Mouse (Mus musculus): Measurements from ENCODE around the gene Chrm2. TPM values are rescaled to one million over a fixed set of nuclear protein-coding genes. Genes with fewer than 3 reads are reported as not detected.

Chrm2 gene
- polyA plus RNA-seq, 1 experiment, result 0.07 TPM

DNA sequence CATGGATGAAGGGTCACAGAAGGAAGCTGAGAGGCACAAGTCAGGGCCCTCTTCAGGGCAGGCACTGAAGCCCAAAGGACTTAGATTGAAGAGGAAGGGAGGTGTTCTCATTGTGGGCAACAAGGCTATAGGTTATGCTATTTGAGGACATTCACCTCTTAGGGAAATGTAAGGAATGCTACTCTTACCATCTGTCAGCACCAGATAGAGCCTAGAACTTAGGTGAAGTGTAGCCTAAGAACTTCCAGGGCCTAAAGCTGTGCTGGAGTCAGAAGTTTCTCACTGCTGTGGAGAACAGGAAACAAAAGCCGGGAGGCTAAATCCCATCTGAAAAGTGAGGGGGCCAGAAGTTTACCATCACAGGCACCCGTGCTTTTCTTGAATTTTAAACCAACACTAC, 120.6 kb downstream of the Chrm2 start:
- 56% methylated on average over 2 of the region's 2 CpGs for WGBS
- TF ChIP-seq CTCF (IDR thresholded peaks at IDR 0.05; ENCODE audit: extremely low read depth, insufficient read depth, insufficient read length, insufficient replicate concordance), result no peak
- TF ChIP-seq POLR2A (IDR thresholded peaks at IDR 0.05; ENCODE audit: low read depth, low read length), result no peak
- no peaks in the 10 kb centered on the region for H3K4me1 ChIP-seq (ENCODE audit: control insufficient read depth, insufficient read depth, insufficient read length)

DNA sequence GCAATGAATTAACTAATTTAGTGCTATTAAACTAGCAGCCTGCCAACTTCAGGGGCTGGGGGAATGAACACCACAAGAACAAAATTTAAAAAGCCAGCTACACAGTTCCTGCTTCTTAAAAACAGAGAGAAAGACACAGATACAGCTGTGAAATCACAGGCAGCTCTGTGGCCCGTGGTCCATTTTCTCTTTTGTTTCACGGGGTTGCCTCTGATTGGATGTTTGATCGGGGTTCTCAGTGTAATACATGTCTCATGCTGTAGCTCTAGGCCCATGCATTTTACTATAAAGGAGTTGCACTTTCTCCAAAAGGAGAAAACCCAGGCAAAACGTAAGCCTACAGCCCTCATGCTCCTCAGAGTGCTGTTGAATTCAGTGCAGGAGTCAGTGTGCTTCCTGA, 128.6 kb downstream of the Chrm2 start:
- Histone ChIP-seq H3K4me3 (ENCODE audit: extremely low read depth, insufficient read depth, insufficient read length) (no peak overlapping the region), H3K27ac (ENCODE audit: insufficient read depth, low read length) (no peak overlapping the region), H3K4me1 (ENCODE audit: control insufficient read depth, insufficient read depth, insufficient read length) (no peaks in the 10 kb centered on the region), H3K27me3 (ENCODE audit: control insufficient read depth, insufficient read depth, low read length) (no peaks in the 10 kb centered on the region), H3K36me3 (ENCODE audit: control insufficient read depth, insufficient read depth, low read length) (no peaks in the 10 kb centered on the region)
- TF ChIP-seq POLR2A (IDR thresholded peaks at IDR 0.05; ENCODE audit: low read depth, low read length), result no peak
- no peak for TF ChIP-seq CTCF (IDR thresholded peaks at IDR 0.05; ENCODE audit: extremely low read depth, insufficient read depth, insufficient read length, insufficient replicate concordance)
- 75% methylated on average over 4 of the region's 4 CpGs for WGBS
- no peak for DNase-seq (ENCODE audit: low read depth in 1 of 2, low spot score in 2 of 2)

More for the DNA sequence above, 120.6 kb downstream of the Chrm2 start:
- Histone ChIP-seq H3K27ac (ENCODE audit: insufficient read depth, low read length) (no peak overlapping the region), H3K4me3 (ENCODE audit: extremely low read depth, insufficient read depth, insufficient read length) (no peak overlapping the region), H3K27me3 (ENCODE audit: control insufficient read depth, insufficient read depth, low read length) (no peaks in the 10 kb centered on the region), H3K36me3 (ENCODE audit: control insufficient read depth, insufficient read depth, low read length) (no peaks in the 10 kb centered on the region)
- no peak for DNase-seq (ENCODE audit: low read depth in 1 of 2, low spot score in 2 of 2)

- Histone ChIP-seq H3K27ac (ENCODE audit: insufficient read depth, low read length) (no peak overlapping the region), H3K27me3 (ENCODE audit: control insufficient read depth, insufficient read depth, low read length) (no peaks in the 10 kb centered on the region), H3K4me3 (ENCODE audit: extremely low read depth, insufficient read depth, insufficient read length) (no peak overlapping the region), H3K36me3 (ENCODE audit: control insufficient read depth, insufficient read depth, low read length) (no peaks in the 10 kb centered on the region), H3K4me1 (ENCODE audit: control insufficient read depth, insufficient read depth, insufficient read length) (no peaks in the 10 kb centered on the region)
- 61% methylated on average over 5 of the region's 5 CpGs for WGBS
- no peak for DNase-seq (ENCODE audit: low read depth in 1 of 2, low spot score in 2 of 2)
- no peak for TF ChIP-seq POLR2A (IDR thresholded peaks at IDR 0.05; ENCODE audit: low read depth, low read length)
- no peak for TF ChIP-seq CTCF (IDR thresholded peaks at IDR 0.05; ENCODE audit: extremely low read depth, insufficient read depth, insufficient read length, insufficient replicate concordance)
Observed at GRCm38 (mm10) chr6:36517242-36517641, 129.4 kb downstream of the Chrm2 start.

- H3K27ac ChIP-seq (ENCODE audit: insufficient read depth, low read length), result no peak overlapping the region
- H3K36me3 ChIP-seq (ENCODE audit: control insufficient read depth, insufficient read depth, low read length), result no peaks in the 10 kb centered on the region
- no peak for DNase-seq (ENCODE audit: low read depth in 1 of 2, low spot score in 2 of 2)
- no peak overlapping the region for H3K4me3 ChIP-seq (ENCODE audit: extremely low read depth, insufficient read depth, insufficient read length)
- TF ChIP-seq POLR2A (IDR thresholded peaks at IDR 0.05; ENCODE audit: low read depth, low read length) (no peak), CTCF (IDR thresholded peaks at IDR 0.05; ENCODE audit: extremely low read depth, insufficient read depth, insufficient read length, insufficient replicate concordance) (no peak)
- H3K4me1 ChIP-seq (ENCODE audit: control insufficient read depth, insufficient read depth, insufficient read length), result no peaks in the 10 kb centered on the region
- WGBS, result 93% methylated on average over 11 of the region's 11 CpGs
- H3K27me3 ChIP-seq (ENCODE audit: control insufficient read depth, insufficient read depth, low read length), result no peaks in the 10 kb centered on the region
Observed at GRCm38 (mm10) chr6:36523599-36523998, 135.7 kb downstream of the Chrm2 start.

GRCm38 (mm10) chr6:36528509-36528908, 140.6 kb downstream of the Chrm2 start:
- Histone ChIP-seq H3K27me3 (ENCODE audit: control insufficient read depth, insufficient read depth, low read length) (no peaks in the 10 kb centered on the region), H3K4me3 (ENCODE audit: extremely low read depth, insufficient read depth, insufficient read length) (no peak overlapping the region), H3K36me3 (ENCODE audit: control insufficient read depth, insufficient read depth, low read length) (no peaks in the 10 kb centered on the region), H3K27ac (ENCODE audit: insufficient read depth, low read length) (no peak overlapping the region), H3K4me1 (ENCODE audit: control insufficient read depth, insufficient read depth, insufficient read length) (no peaks in the 10 kb centered on the region)
- no peak for DNase-seq (ENCODE audit: low read depth in 1 of 2, low spot score in 2 of 2)
- 81% methylated on average over 4 of the region's 4 CpGs for WGBS
- no peak for TF ChIP-seq POLR2A (IDR thresholded peaks at IDR 0.05; ENCODE audit: low read depth, low read length)
- no peak for TF ChIP-seq CTCF (IDR thresholded peaks at IDR 0.05; ENCODE audit: extremely low read depth, insufficient read depth, insufficient read length, insufficient replicate concordance)

GRCm38 (mm10) chr6:36541247-36541646, 153.4 kb downstream of the Chrm2 start:
- Histone ChIP-seq H3K4me3 (ENCODE audit: extremely low read depth, insufficient read depth, insufficient read length) (no peak overlapping the region), H3K4me1 (ENCODE audit: control insufficient read depth, insufficient read depth, insufficient read length) (no peaks in the 10 kb centered on the region), H3K27ac (ENCODE audit: insufficient read depth, low read length) (no peak overlapping the region), H3K27me3 (ENCODE audit: control insufficient read depth, insufficient read depth, low read length) (no peaks in the 10 kb centered on the region), H3K36me3 (ENCODE audit: control insufficient read depth, insufficient read depth, low read length) (no peaks in the 10 kb centered on the region)
- WGBS, result 74% methylated on average over 6 of the region's 6 CpGs
- TF ChIP-seq POLR2A (IDR thresholded peaks at IDR 0.05; ENCODE audit: low read depth, low read length) (no peak), CTCF (IDR thresholded peaks at IDR 0.05; ENCODE audit: extremely low read depth, insufficient read depth, insufficient read length, insufficient replicate concordance) (no peak)
- DNase-seq (ENCODE audit: low read depth in 1 of 2, low spot score in 2 of 2), result no peak

DNA sequence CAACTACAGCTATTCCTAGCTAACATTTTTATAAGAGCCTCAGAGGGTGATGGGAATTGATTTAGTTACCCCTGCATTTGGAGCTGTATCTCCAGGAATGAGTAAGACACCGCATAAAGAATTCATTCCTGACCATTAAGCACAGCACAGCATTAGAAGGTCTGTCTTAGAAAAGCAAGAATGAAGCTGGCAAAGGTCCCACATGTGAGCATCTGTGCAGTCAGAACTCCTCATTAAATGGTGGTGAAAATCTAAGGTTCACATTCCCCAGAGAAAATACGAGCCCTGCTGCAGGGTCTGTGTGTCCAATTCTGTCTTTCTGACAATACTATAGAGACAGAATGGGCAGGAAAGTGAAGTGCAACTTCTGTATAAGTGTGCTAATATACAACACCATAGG, 179.0 kb downstream of the Chrm2 start:
- Histone ChIP-seq H3K27ac (ENCODE audit: insufficient read depth, low read length) (no peak overlapping the region), H3K4me1 (ENCODE audit: control insufficient read depth, insufficient read depth, insufficient read length) (no peaks in the 10 kb centered on the region), H3K27me3 (ENCODE audit: control insufficient read depth, insufficient read depth, low read length) (no peaks in the 10 kb centered on the region), H3K4me3 (ENCODE audit: extremely low read depth, insufficient read depth, insufficient read length) (no peak overlapping the region), H3K36me3 (ENCODE audit: control insufficient read depth, insufficient read depth, low read length) (no peaks in the 10 kb centered on the region)
- DNase-seq (ENCODE audit: low read depth in 1 of 2, low spot score in 2 of 2), result no peak
- WGBS, result 90% methylated on average over 2 of the region's 2 CpGs
- no peak for TF ChIP-seq CTCF (IDR thresholded peaks at IDR 0.05; ENCODE audit: extremely low read depth, insufficient read depth, insufficient read length, insufficient replicate concordance)
- TF ChIP-seq POLR2A (IDR thresholded peaks at IDR 0.05; ENCODE audit: low read depth, low read length), result no peak
